Mouse (Mus musculus) MEL (cell line): ENCODE measurements at regions not wholly inside any gene's neighbourhood (a gene's known extent, or its start where the extent isn't known, plus 50 kb on each side); places are given as distances from the start of the nearest gene placed in this dataset.

Source experiments
- DNase-seq: peaks from one replicate; pipeline ENCODE4 v3.0.0; 2011; ENCODE audit warnings: low read depth, low spot score
- H3K27ac ChIP-seq: 2 replicates; pipeline ENCODE4 v1.5.1; 2012; ENCODE audit warnings: low read depth, mild to moderate bottlenecking, control low read depth, low read length, moderate library complexity; ENCODE audit not compliant: control insufficient read depth
- H3K27me3 ChIP-seq, 2 experiments: fragments of 150-350 bp in 1 of 2; sonication (generic) in 1 of 2; 2 replicates each; pipeline ENCODE4 v1.6.1; 2012; ENCODE audit warnings: low read length in 2 of 2, mild to moderate bottlenecking in 2 of 2, improper control_type of control experiment in 1 of 2, moderate library complexity in 1 of 2; ENCODE audit not compliant: insufficient read depth in 2 of 2, control insufficient read depth in 1 of 2
- H3K36me3 ChIP-seq, 2 experiments: 2 replicates each; pipeline ENCODE4 v1.6.1; 2012 to 2014; ENCODE audit warnings: low read length in 2 of 2, improper control_type of control experiment in 1 of 2, inconsistent platforms in 1 of 2, mild to moderate bottlenecking in 1 of 2; ENCODE audit not compliant: insufficient read depth in 2 of 2, control insufficient read depth in 1 of 2
- H3K4me1 ChIP-seq, 2 experiments: fragments of 150-350 bp in 1 of 2; sonication (generic) in 1 of 2; 2 replicates each; pipeline ENCODE4 v1.6.1; 2012; ENCODE audit warnings: low read length in 2 of 2, improper control_type of control experiment in 1 of 2, mild to moderate bottlenecking in 1 of 2; ENCODE audit not compliant: insufficient read depth in 2 of 2, control insufficient read depth in 1 of 2
- H3K4me3 ChIP-seq, 2 experiments: fragments of 150-350 bp in 1 of 2; sonication (generic) in 1 of 2; 2 replicates each; pipeline ENCODE4 v1.5.1; 2012; ENCODE audit warnings: low read depth in 2 of 2, low read length in 2 of 2, mild to moderate bottlenecking in 2 of 2, moderate library complexity in 2 of 2, control low read depth in 1 of 2, improper control_type of control experiment in 1 of 2; ENCODE audit not compliant: control insufficient read depth in 1 of 2, insufficient read depth in 1 of 2
- H3K79me2 ChIP-seq: 2 replicates; pipeline ENCODE4 v1.6.1; 2012; ENCODE audit warnings: mild to moderate bottlenecking, low read length, moderate library complexity; ENCODE audit not compliant: control insufficient read depth, poor library complexity, insufficient read depth
- H3K9ac ChIP-seq: 2 replicates; pipeline ENCODE4 v1.6.1; 2012; ENCODE audit warnings: low read depth, mild to moderate bottlenecking, control low read depth, low read length, moderate library complexity; ENCODE audit not compliant: control insufficient read depth, poor library complexity, severe bottlenecking
- H3K9me3 ChIP-seq: fragments of 150-350 bp; sonication (generic); replicated peaks from 2 replicates; pipeline ENCODE4 v1.6.1; 2012; ENCODE audit warnings: mild to moderate bottlenecking, low read length, improper control_type of control experiment, moderate library complexity; ENCODE audit not compliant: insufficient read depth
- CHD1 ChIP-seq: IDR thresholded peaks from 2 replicates; pipeline ENCODE4 v1.6.1; 2012; ENCODE audit warnings: low read depth, mild to moderate bottlenecking, inconsistent platforms, low read length, improper control_type of control experiment
- CTCF ChIP-seq, 3 experiments: IDR thresholded peaks in 2 of 3; conservative IDR thresholded peaks in 1 of 3; 2 replicates each; pipeline ENCODE4 v1.5.1; 2011 to 2012; ENCODE audit warnings: low read length in 3 of 3, low read depth in 2 of 3, mild to moderate bottlenecking in 2 of 3, improper control_type of control experiment in 1 of 3, inconsistent platforms in 1 of 3, mixed read lengths in 1 of 3, moderate library complexity in 1 of 3; ENCODE audit not compliant: control insufficient read depth in 1 of 3, insufficient read depth in 1 of 3, poor library complexity in 1 of 3, severe bottlenecking in 1 of 3
- EP300 ChIP-seq, 2 experiments: IDR thresholded peaks; 2 replicates each; pipeline ENCODE4 v1.6.1; 2011; ENCODE audit warnings: improper control_type of control experiment in 2 of 2, low read length in 2 of 2, low read depth in 1 of 2, mild to moderate bottlenecking in 1 of 2
- ETS1 ChIP-seq: IDR thresholded peaks from 2 replicates; pipeline ENCODE4 v1.6.1; 2012; ENCODE audit warnings: low read depth, mild to moderate bottlenecking, inconsistent platforms, low read length, improper control_type of control experiment, moderate library complexity
- GABPA ChIP-seq: IDR thresholded peaks from 2 replicates; pipeline ENCODE4 v1.6.1; 2012; ENCODE audit warnings: low read depth, mild to moderate bottlenecking, inconsistent platforms, low read length, improper control_type of control experiment, moderate library complexity
- GATA1 ChIP-seq: IDR thresholded peaks from 2 replicates; pipeline ENCODE4 v1.6.1; 2011; ENCODE audit warnings: low read depth, low read length, improper control_type of control experiment
- MAX ChIP-seq: IDR thresholded peaks from 2 replicates; pipeline ENCODE4 v1.6.1; 2011; ENCODE audit warnings: low read length, improper control_type of control experiment
- MEF2A ChIP-seq: IDR thresholded peaks from 2 replicates; pipeline ENCODE4 v1.6.1; 2014; ENCODE audit warnings: low read depth, mild to moderate bottlenecking, inconsistent platforms, low read length, improper control_type of control experiment; ENCODE audit not compliant: poor library complexity, insufficient replicate concordance, severe bottlenecking; ENCODE audit errors: extremely low read depth
- MYB ChIP-seq: IDR thresholded peaks from 2 replicates; pipeline ENCODE4 v1.6.1; 2011; ENCODE audit warnings: mild to moderate bottlenecking, low read depth, low read length, improper control_type of control experiment
- POLR2AphosphoS5 ChIP-seq: IDR thresholded peaks from 2 replicates; pipeline ENCODE4 v1.6.1; 2012; ENCODE audit warnings: low read depth, borderline replicate concordance, mild to moderate bottlenecking, inconsistent platforms, low read length, moderate library complexity, mixed read lengths
- RAD21 ChIP-seq: IDR thresholded peaks from 2 replicates; pipeline ENCODE4 v1.6.1; 2011; ENCODE audit warnings: mild to moderate bottlenecking, low read depth, low read length, improper control_type of control experiment
- SIN3A ChIP-seq: IDR thresholded peaks from 2 replicates; pipeline ENCODE4 v1.6.1; 2012; ENCODE audit warnings: low read length, improper control_type of control experiment, inconsistent platforms
- TBP ChIP-seq: IDR thresholded peaks from 2 replicates; pipeline ENCODE4 v1.8.0; 2011; ENCODE audit warnings: low read depth, low read length, improper control_type of control experiment
- TCF12 ChIP-seq: IDR thresholded peaks from 2 replicates; pipeline ENCODE4 v1.6.1; 2014; ENCODE audit warnings: low read depth, mild to moderate bottlenecking, inconsistent platforms, low read length, improper control_type of control experiment, moderate library complexity
- ZC3H11A ChIP-seq: IDR thresholded peaks from 2 replicates; pipeline ENCODE4 v1.6.1; 2012; ENCODE audit warnings: low read depth, mild to moderate bottlenecking, inconsistent platforms, low read length, improper control_type of control experiment
- ZKSCAN1 ChIP-seq: IDR thresholded peaks from 2 replicates; pipeline ENCODE4 v1.6.1; 2012; ENCODE audit warnings: low read depth, mild to moderate bottlenecking, inconsistent platforms, low read length, improper control_type of control experiment, moderate library complexity
- ZNF384 ChIP-seq: IDR thresholded peaks from 2 replicates; pipeline ENCODE4 v1.6.1; 2012; ENCODE audit warnings: low read depth, mild to moderate bottlenecking, inconsistent platforms, low read length, improper control_type of control experiment

- Histone ChIP-seq H3K9ac (no peak overlapping the region), H3K9me3 (no peaks in the 10 kb centered on the region), H3K4me3 (no peak overlapping the region), H3K27ac (no peak overlapping the region), H3K27me3 (no peaks in the 10 kb centered on the region), H3K36me3 (no peaks in the 10 kb centered on the region), H3K4me1 (no peaks in the 10 kb centered on the region), H3K79me2 (no peaks in the 10 kb centered on the region)
- no peak for DNase-seq
- TF ChIP-seq EP300 (IDR thresholded peaks at IDR 0.05; ENCODE audit: low read depth in 1 of 2, low read length in 2 of 2) (no peak), ZKSCAN1 (no peak), CHD1 (no peak), TBP (no peak), ETS1 (no peak), SIN3A (no peak), GABPA (no peak), TCF12 (no peak), MEF2A (no peak), MYB (no peak), ZNF384 (no peak), MAX (no peak), GATA1 (no peak), RAD21 (no peak), CTCF (IDR thresholded peaks at IDR 0.05 in 2 of 3, conservative IDR thresholded peaks at IDR 0.05 in 1 of 3; ENCODE audit: control insufficient read depth in 1 of 3, insufficient read depth in 1 of 3, low read depth in 2 of 3, low read length in 3 of 3, poor library complexity in 1 of 3, severe bottlenecking in 1 of 3) (no peak), ZC3H11A (no peak)
Observed at GRCm38 (mm10) chr14:36502076-36502994, 407.6 kb downstream of the 4930474N05Rik start.

GRCm38 (mm10) chr14:36499323-36499722, 404.6 kb downstream of the 4930474N05Rik start:
- Histone ChIP-seq H3K9ac (no peak overlapping the region), H3K36me3 (no peaks in the 10 kb centered on the region), H3K27me3 (no peaks in the 10 kb centered on the region), H3K79me2 (no peaks in the 10 kb centered on the region), H3K9me3 (no peaks in the 10 kb centered on the region), H3K4me3 (no peak overlapping the region), H3K27ac (no peak overlapping the region), H3K4me1 (no peaks in the 10 kb centered on the region)
- no peak for DNase-seq
- TF ChIP-seq TBP: no peak
- TF ChIP-seq ZC3H11A: no peak
- TF ChIP-seq GABPA: no peak
- TF ChIP-seq POLR2AphosphoS5: no peak
